Mouse (Mus musculus) myocyte (in vitro differentiated cells): Measurements from ENCODE around the gene Selenok. TPM values are rescaled to one million over a fixed set of nuclear protein-coding genes. Genes with fewer than 3 reads are reported as not detected.

Experiments used
- H3K27me3 ChIP-seq: one replicate; pipeline ENCODE4 v1.6.1; 2011; ENCODE audit not compliant: control insufficient read depth, insufficient read depth, insufficient read length
- H3K36me3 ChIP-seq: one replicate; pipeline ENCODE4 v1.6.1; 2011; ENCODE audit not compliant: control insufficient read depth, insufficient read depth
- H3K4me2 ChIP-seq: one replicate; pipeline ENCODE4 v1.6.1; 2011; ENCODE audit warnings: low read depth, control low read depth
- H3K4me3 ChIP-seq: one replicate; pipeline ENCODE4 v1.5.1; 2011; ENCODE audit warnings: mild to moderate bottlenecking, control low read depth, moderate library complexity
- H3K79me2 ChIP-seq: one replicate; pipeline ENCODE4 v1.6.1; 2011; ENCODE audit not compliant: control insufficient read depth, insufficient read depth
- H3ac ChIP-seq: one replicate; pipeline ENCODE4 v1.6.1; 2011; ENCODE audit not compliant: control insufficient read depth, insufficient read length
- CEBPB ChIP-seq: IDR thresholded peaks from 2 replicates; pipeline ENCODE4 v1.6.1; 2011; ENCODE audit warnings: mild to moderate bottlenecking, moderate library complexity; ENCODE audit not compliant: poor library complexity, insufficient read depth, severe bottlenecking
- E2F4 ChIP-seq: IDR thresholded peaks from one replicate; pipeline ENCODE4 v1.6.1; 2011; ENCODE audit warnings: mild to moderate bottlenecking, control low read depth, moderate library complexity; ENCODE audit not compliant: insufficient read depth
- MAX ChIP-seq: IDR thresholded peaks from one replicate; pipeline ENCODE4 v1.6.1; 2011; ENCODE audit warnings: low read depth, mild to moderate bottlenecking, control low read depth
- MYOD1 ChIP-seq, 3 experiments: IDR thresholded peaks; one replicate each; pipeline ENCODE4 v1.6.1; 2011; ENCODE audit warnings: control low read depth in 2 of 3, low read depth in 2 of 3, mild to moderate bottlenecking in 2 of 3, moderate library complexity in 1 of 3; ENCODE audit not compliant: insufficient read length in 2 of 3, control insufficient read depth in 1 of 3
- MYOG ChIP-seq, 3 experiments: IDR thresholded peaks; one replicate each; pipeline ENCODE4 v1.6.1; 2011; ENCODE audit warnings: control low read depth in 2 of 3, low read depth in 2 of 3, mild to moderate bottlenecking in 2 of 3; ENCODE audit not compliant: insufficient read length in 2 of 3, control insufficient read depth in 1 of 3, insufficient read depth in 1 of 3
- POLR2A ChIP-seq: IDR thresholded peaks from one replicate; pipeline ENCODE4 v1.6.1; 2011; ENCODE audit warnings: low read depth, mild to moderate bottlenecking, control low read depth, moderate library complexity; ENCODE audit not compliant: insufficient read length
- POLR2AphosphoS2 ChIP-seq: IDR thresholded peaks from one replicate; pipeline ENCODE4 v1.6.1; 2011; ENCODE audit warnings: low read depth, control low read depth; ENCODE audit not compliant: insufficient read length
- REST ChIP-seq: IDR thresholded peaks from one replicate; pipeline ENCODE4 v1.6.1; 2011; ENCODE audit warnings: mild to moderate bottlenecking, control low read depth, moderate library complexity; ENCODE audit not compliant: insufficient read depth, insufficient read length
- SRF ChIP-seq: IDR thresholded peaks from one replicate; pipeline ENCODE4 v1.6.1; 2011; ENCODE audit warnings: low read depth; ENCODE audit not compliant: control insufficient read depth, insufficient read length
- TCF12 ChIP-seq: IDR thresholded peaks from one replicate; pipeline ENCODE4 v1.6.1; 2011; ENCODE audit warnings: mild to moderate bottlenecking, control low read depth; ENCODE audit not compliant: poor library complexity, insufficient read depth, severe bottlenecking
- TCF3 ChIP-seq: IDR thresholded peaks from one replicate; pipeline ENCODE4 v1.6.1; 2011; ENCODE audit warnings: low read depth, control low read depth; ENCODE audit not compliant: insufficient read length
- USF1 ChIP-seq: IDR thresholded peaks from one replicate; pipeline ENCODE4 v1.6.1; 2011; ENCODE audit warnings: low read depth, mild to moderate bottlenecking, control low read depth, moderate library complexity
- polyA plus RNA-seq: library from polyadenylated mRNA; unstranded; fragments of >200 nt; fragmentation: generic; extraction: Trizol; gene quantifications from one replicate; pipeline ENCODE4 v1.2.1, GENCODE M21; 2012; ENCODE audit warnings: missing spikeins

Gene Selenok
- polyA plus RNA-seq, 1 experiment: 102 TPM

DNA sequence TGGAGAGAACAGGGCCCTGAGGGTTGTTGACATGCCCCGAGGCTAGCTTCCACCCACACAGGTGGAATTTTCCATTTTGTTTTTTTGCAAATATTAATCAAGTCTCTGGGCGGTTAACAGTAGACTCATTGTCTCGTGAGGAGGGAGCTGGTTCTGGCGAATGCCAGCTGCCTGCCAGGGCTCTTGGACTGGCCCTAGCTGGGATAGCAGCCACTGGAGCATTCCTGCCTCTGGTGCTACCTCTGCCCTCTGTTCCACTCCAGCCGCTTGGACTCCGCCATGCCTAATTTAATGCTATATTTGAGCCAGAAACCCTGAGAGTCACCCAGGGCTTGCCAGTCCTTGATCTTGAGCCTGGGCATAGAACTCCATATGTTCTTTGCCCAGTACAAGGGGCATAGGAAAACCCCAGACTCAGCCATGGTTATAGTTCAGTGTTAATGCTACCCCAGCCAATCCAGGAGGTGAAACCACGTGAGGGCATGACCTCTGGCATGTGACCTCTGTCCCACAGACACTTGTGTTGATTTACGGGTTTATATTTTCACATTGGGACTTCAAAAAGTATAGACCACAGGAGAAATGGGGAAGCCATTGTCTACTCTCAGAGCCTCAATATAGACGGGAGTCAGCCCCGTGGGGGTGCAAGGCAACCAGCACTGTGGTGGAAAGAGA is 43.9 kb downstream of the Selenok start:
- Histone ChIP-seq H3K79me2 (no peaks in the 10 kb centered on the region), H3K4me2 (no peak overlapping the region), H3K27me3 (peaks cover 51% of the 10 kb centered on the region), H3ac (no peak overlapping the region), H3K4me3 (no peak overlapping the region), H3K36me3 (no peaks in the 10 kb centered on the region)
- TF ChIP-seq MYOG (IDR thresholded peaks at IDR 0.05; ENCODE audit: control insufficient read depth in 1 of 3, insufficient read depth in 1 of 3, insufficient read length in 2 of 3, low read depth in 2 of 3) (no peak), TCF12 (no peak), SRF (no peak), CEBPB (no peak), E2F4 (no peak), TCF3 (no peak), POLR2A (no peak), REST (no peak), POLR2AphosphoS2 (no peak), MYOD1 (IDR thresholded peaks at IDR 0.05; ENCODE audit: control insufficient read depth in 1 of 3, insufficient read length in 2 of 3, low read depth in 2 of 3) (no peak), USF1 (no peak), MAX (no peak)

DNA sequence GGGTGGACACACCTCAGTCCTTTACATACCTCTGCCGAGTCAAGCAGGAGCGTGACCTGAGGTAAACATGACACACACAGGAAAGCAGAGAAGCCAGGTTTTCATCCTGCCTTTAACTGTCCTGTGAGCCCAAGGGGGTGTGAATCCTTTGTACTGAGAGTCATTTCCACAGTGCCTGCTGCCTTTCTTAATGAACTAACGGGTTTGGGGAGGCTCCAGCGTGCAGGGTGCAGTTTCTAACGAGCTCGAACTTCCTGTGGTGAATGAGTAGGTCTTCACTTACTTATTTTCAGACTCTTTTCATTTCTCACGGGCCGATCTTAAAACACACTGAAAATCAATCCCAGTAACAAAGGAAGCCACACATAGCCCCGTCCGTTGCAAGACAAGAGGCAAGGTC is 46.4 kb downstream of the Selenok start:
- Histone ChIP-seq H3K36me3 (no peaks in the 10 kb centered on the region), H3K79me2 (no peaks in the 10 kb centered on the region)
- TF ChIP-seq MAX (no peak), USF1 (no peak), MYOG (IDR thresholded peaks at IDR 0.05; ENCODE audit: control insufficient read depth in 1 of 3, insufficient read depth in 1 of 3, insufficient read length in 2 of 3, low read depth in 2 of 3) (no peak), TCF12 (no peak), E2F4 (no peak), POLR2A (no peak), POLR2AphosphoS2 (no peak), CEBPB (no peak), SRF (no peak), REST (no peak), TCF3 (no peak), MYOD1 (IDR thresholded peaks at IDR 0.05; ENCODE audit: control insufficient read depth in 1 of 3, insufficient read length in 2 of 3, low read depth in 2 of 3) (no peak)

DNA sequence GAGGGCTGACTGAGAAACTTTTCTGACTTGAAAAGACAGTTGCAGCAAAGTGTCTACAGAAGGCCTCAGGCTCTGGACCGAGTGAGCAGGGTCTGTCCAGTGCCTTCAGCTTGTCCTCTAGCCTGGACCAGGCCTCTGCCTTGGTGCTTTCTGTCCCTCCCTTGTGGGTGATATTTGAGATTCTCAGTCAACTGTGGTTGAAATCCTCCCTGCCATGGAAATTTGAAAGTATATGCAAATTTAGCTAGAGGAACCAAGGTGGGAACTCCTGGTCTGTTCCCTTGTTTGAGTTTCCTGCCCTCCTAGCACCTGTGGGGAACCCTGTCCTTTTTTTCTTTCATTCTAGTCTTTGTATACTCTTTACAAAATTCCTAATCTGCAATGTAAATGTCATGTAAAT is 46.9 kb downstream of the Selenok start:
- no peak overlapping the region for H3ac ChIP-seq
- H3K4me3 ChIP-seq: no peak overlapping the region
- no peak for TF ChIP-seq USF1
- TF ChIP-seq REST: no peak
- H3K27me3 ChIP-seq: peaks cover 35% of the 10 kb centered on the region
- no peaks in the 10 kb centered on the region for H3K36me3 ChIP-seq
- H3K79me2 ChIP-seq: no peaks in the 10 kb centered on the region
- no peak overlapping the region for H3K4me2 ChIP-seq

More for the DNA sequence above, 46.4 kb downstream of the Selenok start:
- Histone ChIP-seq H3K27me3 (peaks cover 37% of the 10 kb centered on the region), H3ac (no peak overlapping the region), H3K4me3 (no peak overlapping the region), H3K4me2 (no peak overlapping the region)

DNA sequence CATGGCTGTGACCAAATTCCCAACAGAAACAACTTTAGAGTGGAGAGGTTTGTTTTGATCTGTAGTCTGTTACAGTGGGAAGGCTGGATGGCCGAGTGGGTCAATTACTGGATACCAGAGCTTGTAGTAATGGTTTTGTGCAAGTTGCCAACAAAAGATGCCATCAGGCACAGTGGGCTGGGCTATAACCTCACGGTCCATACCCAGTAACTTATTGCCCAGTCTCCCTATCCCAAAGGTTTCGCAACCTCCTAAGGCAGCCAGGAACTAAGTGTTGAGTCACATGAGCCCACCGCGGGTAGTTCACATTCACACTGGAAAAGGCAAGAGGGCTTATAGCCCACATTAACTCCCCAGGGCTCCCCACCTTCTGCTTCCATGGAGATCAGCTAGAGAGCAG is 48.6 kb downstream of the Selenok start:
- Histone ChIP-seq H3K27me3 (peaks cover 34% of the 10 kb centered on the region), H3ac (no peak overlapping the region), H3K4me2 (no peak overlapping the region), H3K36me3 (no peaks in the 10 kb centered on the region), H3K4me3 (no peak overlapping the region), H3K79me2 (no peaks in the 10 kb centered on the region)
- TF ChIP-seq REST (no peak), TCF3 (no peak), MAX (no peak), TCF12 (no peak), E2F4 (no peak), POLR2A (no peak), USF1 (no peak), CEBPB (no peak), POLR2AphosphoS2 (no peak), MYOG (IDR thresholded peaks at IDR 0.05; ENCODE audit: control insufficient read depth in 1 of 3, insufficient read depth in 1 of 3, insufficient read length in 2 of 3, low read depth in 2 of 3) (no peak), SRF (no peak), MYOD1 (IDR thresholded peaks at IDR 0.05; ENCODE audit: control insufficient read depth in 1 of 3, insufficient read length in 2 of 3, low read depth in 2 of 3) (no peak)

DNA sequence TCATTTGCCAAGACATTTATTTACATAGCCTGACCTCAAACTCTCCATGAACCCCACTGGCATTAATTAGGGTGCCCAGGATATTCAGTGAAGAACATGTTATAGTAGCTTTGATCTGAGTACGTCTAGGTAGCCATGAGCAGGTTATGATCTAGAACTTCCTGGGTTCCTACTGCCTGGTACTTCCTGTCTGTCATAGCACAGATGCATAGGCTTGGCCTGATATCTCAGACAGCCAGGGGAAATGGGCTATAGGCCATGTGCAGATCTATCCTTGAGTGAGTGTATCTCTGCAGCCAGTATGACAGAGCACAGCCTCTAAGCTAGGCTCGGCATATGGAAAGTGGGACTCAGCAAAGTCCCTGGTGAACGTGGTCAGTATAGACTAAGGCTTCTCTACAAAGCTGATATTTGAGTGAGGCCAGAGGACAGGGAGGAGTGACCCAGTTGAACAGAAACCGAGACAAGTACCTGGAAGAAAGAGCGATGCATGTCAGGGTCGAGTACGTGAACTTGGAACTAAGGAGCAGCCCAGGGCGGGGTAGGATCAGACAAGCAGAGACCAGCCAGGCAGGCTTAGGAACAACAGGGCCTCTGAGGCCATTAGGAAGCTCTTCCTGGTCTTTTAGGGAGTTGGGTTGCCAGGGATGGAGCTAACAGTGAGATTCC is 49.8 kb downstream of the Selenok start:
- H3K27me3 ChIP-seq: peaks cover 34% of the 10 kb centered on the region
- no peak overlapping the region for H3K4me3 ChIP-seq
- no peaks in the 10 kb centered on the region for H3K79me2 ChIP-seq
- H3ac ChIP-seq: no peak overlapping the region
- TF ChIP-seq TCF12 (no peak), CEBPB (no peak), POLR2A (no peak), USF1 (no peak), TCF3 (no peak), MYOG (IDR thresholded peaks at IDR 0.05; ENCODE audit: control insufficient read depth in 1 of 3, insufficient read depth in 1 of 3, insufficient read length in 2 of 3, low read depth in 2 of 3) (no peak), E2F4 (no peak), POLR2AphosphoS2 (no peak), REST (no peak), SRF (no peak), MAX (no peak), MYOD1 (IDR thresholded peaks at IDR 0.05; ENCODE audit: control insufficient read depth in 1 of 3, insufficient read length in 2 of 3, low read depth in 2 of 3) (no peak)
- no peaks in the 10 kb centered on the region for H3K36me3 ChIP-seq
- no peak overlapping the region for H3K4me2 ChIP-seq
